Mouse (Mus musculus) adrenal gland, postnatal 36 days (tissue): ENCODE measurements around the gene Enkur. TPM values are rescaled to one million over a fixed set of nuclear protein-coding genes. Genes with fewer than 3 reads are reported as not detected.

ENCODE experiments used
- DNase-seq, 2 experiments: peaks; one replicate each; pipeline ENCODE4 v3.0.0; 2021; ENCODE audit warnings: mixed read lengths in 1 of 2
- total RNA-seq, 2 experiments: library from RNA; stranded (reverse); gene quantifications; 2 replicates each; pipeline ENCODE4 v1.2.3; 2021

Enkur gene
- total RNA-seq, 2 experiments from 2014 or later = 0.63 TPM

DNA sequence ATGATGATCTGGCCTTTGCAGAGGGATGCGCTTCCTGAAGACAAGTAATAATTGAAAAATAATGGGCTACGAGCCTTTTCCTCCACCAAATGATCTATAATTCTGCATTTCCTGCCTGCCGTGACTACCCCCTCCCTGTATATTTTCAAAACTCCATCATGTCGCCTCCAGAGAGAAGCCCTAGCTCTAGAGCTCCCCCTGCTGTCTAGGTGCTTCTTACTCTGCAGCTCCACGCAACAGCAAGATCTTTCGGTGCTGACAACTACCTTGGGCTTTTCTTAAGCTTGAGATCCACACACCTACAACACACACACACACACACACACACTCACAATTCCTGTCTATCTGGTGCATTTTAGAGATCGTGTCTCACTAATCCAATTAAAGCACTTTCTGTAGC, 17.6 kb downstream of the Enkur start:
- peak; percentile 69 to 88 for DNase-seq

DNA sequence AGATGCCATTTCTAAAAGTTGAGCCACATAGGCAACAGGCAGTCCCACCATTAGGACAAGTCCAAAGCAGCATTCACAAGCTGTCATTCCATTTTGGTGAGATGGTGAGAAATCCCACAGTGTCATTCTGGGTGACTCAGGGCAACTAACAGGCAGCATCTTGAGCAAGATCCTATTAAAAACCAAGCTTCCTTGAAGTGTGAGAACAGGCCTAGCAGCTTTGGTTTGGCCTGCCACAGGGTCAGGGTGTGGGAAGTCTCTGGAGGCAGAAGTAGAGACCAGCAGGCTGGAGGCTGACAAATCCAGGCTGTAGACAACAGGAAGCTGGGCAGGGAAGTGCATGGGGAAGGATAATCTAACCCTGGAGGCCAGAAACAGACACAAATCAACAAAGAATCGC, 22.4 kb downstream of the Enkur start:
- DNase-seq = no peak

DNA sequence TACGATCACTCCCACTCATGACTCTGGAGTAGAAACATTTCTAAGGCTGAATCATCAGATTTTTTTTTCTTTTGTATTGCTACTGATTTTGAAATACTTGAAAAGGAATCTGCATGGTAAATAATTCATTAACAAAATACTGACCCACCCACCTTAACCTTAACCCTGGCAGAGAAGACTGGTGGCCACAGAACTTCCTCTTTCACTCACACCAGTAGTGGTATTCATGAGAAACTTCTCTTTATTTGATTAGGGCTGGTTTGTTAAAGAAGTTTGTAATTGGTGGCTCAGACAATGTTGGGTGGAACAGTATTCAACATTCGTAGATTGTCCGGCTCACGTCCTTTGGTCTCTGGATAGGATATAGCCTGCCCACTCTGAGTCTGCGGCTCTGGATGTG, 26.0 kb downstream of the Enkur start:
- DNase-seq = no peak

DNA sequence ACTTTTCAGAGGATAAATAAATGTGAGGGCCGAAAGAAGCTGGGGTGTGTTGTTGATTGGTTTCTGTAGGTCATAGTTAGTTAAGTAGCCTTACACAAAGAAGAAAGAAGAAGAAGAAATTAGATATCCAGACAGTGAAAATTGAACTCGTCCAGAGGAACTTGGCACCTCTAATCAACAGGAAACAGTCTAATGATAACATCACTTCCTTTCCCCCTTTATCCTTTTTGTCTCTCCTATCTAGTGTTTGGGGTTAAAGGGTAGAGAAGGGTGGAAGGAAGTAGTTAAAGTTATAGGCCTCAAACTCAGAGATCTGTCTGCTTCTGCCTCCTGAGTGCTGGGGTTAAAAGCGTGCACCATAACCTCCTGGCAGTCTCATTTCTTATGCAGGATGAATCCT, 32.4 kb downstream of the Enkur start:
- no peak for DNase-seq

DNA sequence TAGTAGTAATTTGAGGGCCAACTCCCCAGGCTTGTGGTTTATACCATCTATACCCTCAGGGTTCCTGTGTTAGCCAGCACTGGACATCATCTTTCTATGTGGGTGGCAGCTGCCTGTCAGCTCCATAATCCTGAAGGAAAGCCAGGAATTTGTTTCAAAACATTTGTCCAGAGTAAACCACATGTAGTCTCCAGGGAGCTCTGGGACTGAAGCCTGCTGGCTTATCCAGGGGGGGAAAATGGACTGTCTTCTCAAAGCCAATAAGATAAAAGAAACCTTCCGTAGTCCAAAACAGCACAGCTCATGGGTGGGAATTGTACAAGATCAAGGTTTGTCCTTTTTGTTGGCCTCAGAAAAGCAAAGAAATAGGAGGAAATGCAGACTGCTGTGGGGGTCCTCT, 37.2 kb downstream of the Enkur start:
- no peak for DNase-seq

DNA sequence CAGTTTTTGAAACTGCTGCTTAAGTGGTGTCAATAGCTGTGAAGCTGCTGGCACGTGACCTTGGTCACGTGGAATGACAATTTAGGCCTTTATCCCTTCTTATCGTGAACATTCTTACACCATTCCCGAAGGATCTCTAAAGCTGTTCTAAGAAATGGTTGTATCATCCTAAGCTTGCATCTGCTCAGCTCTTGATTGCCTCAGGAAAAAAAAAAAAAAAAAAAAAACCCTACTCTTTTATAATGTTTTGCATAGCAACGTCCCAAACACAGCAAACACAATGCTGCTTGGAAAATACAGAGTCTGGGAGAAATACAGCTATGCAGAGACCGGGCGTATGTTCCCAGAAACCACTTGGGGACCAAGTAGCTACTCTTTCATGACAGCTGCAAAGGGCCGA, 40.9 kb downstream of the Enkur start:
- no peak for DNase-seq

DNA sequence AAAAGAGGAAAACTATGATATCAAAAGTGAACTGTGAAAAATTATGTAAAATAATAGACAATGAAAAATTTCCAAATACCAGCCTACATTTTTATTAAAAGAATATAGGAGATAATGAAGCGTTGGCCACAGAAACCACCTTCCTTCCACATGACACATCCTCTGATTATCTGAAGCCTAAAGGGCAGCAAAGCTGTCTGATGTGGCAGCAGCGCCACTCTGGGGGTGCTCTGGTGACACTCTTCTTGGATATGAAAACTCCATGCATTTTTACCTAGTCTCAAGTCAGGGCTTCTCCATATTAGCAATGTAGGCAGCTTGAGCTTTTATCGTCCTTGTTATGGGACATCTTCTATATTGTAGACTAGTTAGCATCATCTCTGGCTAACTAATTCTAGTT, 51.7 kb downstream of the Enkur start:
- no peak for DNase-seq

DNA sequence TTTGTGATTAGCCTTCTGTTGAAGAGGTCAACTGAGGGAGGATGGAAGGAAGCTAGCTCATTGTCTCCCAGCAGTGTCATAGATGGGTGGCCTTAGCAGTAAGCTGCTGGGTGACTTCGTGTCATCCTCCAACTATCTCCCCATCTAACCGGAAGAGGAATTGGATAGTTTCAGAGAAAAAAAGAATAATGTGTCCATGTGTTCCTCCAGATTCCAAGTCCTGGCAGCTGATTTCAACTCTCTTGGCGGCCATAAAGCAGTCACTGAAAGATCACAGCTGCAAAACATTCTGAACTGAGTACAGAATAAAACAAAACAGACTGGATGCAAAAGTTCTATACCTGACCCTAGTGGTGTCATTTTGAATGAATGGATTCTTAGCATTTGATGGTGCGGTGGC, 58.0 kb downstream of the Enkur start:
- DNase-seq = no peak

DNA sequence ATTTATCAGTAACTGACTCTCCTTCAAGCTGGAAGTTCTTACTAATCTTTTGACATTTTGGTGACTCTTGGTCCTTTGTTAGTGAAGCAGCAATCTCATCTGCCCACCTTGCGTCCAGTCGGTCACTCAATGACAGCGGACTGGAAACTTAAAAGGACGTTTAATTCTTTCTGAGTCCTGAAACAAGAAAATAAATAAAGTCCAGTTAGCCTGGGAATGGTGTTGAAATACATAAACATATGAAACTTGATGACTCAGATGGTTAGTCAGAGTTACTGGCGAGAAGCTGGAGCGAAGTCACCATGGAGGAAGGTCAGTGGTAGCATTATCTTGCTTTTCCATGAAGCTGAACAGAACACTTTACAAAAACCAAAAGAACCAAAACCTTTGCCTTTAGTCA, 58.7 kb downstream of the Enkur start:
- peak; percentile 30 for DNase-seq

DNA sequence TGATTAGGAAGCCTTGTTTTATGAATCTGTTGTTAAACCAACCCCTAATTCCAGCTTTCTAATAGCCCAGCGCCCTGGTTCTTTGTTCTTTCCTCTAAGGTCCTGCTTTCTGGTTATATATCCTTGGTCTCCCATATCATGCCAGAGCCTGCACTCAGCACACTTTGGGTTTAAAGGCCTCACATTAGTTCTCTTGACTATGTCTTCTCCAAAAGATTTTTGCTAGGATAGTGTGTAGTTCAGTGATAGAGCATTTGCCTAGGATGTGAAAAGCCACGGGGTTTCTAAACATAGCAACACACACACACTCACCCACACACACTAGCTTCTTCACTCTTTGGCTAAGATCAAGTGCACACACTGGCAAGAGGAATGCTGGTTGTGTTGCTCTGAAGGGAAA, 62.5 kb downstream of the Enkur start:
- no peak for DNase-seq

DNA sequence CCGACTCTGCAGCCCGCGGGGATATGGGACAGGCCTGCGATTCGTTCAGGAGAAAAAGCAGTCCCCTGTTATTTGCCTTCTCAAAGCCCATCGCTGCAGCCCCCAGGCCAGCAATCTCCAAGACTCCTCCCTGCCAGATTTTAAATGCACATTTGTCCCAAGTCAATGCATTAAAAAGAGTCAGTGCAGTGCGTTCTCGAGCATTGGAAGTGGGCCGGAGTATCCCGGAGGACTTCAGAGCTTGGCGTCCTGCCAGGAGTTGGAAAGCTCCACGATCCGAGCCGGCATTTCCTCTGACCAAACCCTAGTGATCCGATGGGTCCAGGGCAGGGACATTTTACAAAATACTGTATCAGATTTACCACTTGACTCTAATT, 63.0 kb downstream of the Enkur start:
- DNase-seq = peak; percentile 75 to 82

DNA sequence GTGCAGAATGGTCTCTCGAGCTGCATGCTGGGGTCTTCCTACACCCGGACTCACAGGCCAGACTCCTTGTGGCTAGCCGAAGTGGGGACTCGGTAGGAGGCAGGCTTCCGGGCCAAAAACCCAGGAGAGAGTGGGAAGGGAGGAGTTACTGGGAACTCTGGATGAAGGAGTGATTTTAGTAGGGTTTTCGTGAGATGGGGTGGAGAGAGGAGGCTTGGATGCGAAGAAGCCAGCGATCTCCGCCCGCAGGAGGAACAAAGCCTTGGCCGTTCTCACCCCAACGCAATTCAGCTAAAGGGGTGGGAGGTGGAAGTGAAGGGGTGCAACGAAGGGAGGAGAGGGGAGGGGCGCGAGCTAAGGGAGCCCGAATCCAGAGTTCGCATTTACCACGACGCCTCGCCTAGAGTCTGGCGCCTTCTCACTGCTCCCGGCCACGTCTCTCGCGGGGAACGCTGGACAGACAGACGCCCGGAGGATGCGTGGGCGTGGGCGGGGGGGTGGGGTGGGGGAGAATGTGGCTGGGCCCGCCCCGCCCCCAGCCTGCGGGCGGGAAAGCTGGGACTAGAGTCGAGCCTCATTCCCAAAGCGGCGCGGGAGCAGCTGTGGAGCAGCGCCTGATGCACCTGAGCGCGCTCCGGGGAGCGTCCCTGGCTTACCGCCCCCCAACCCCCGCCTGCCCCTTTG, 63.5 kb downstream of the Enkur start:
- DNase-seq = peak; percentile 46 to 63

DNA sequence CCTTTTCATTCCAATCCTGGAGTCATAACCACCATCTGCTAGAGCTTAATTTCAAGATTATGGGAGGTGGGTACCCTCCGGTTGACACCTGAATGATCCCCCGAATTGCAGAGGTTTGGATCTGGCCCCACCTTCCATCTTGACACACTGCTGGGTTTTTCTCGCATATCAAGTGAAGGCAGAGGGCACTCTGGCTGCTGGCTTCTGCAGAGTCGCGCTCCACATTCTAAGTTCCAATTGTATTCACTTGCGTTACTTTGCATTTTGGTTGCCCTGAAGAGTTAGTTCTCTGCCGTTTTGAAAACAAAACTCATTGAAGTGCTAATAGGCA, 64.0 kb downstream of the Enkur start:
- DNase-seq = peak in 1 of 2 experiments; percentile 2

Other genes with a start within 250 kb of the Enkur start
- gene Arhgap21, start 236.5 kb downstream of the Enkur start, total RNA-seq = 10 to 100 TPM; 77.6 to 88.4 TPM
- 1 to 10 TPM; 4.6 to 8.9 TPM for gene Thnsl1, start 359 bp upstream of the Enkur start, total RNA-seq
- gene Gpr158, start 162.2 kb upstream of the Enkur start, total RNA-seq = under 1 TPM; 0.66 to 0.86 TPM